Mouse (Mus musculus) testis, adult 2 months (tissue): ENCODE measurements around the gene Rab40c.

Source experiments
- CTCF ChIP-seq: fragments of 200-500 bp; IDR thresholded peaks from 2 replicates; pipeline ENCODE4 v1.5.1; 2012; ENCODE audit warnings: low read depth, mild to moderate bottlenecking, inconsistent platforms, low read length, moderate library complexity; ENCODE audit not compliant: control insufficient read depth, insufficient read depth, insufficient replicate concordance
- POLR2A ChIP-seq: fragments of 200-500 bp; IDR thresholded peaks from 2 replicates; pipeline ENCODE4 v1.6.1; 2012; ENCODE audit warnings: low read depth, mild to moderate bottlenecking, inconsistent platforms, low read length, moderate library complexity; ENCODE audit not compliant: control insufficient read depth

GRCm38 (mm10) chr17:25836397-25837075, 83.0 kb downstream of the Rab40c start:
- TF ChIP-seq CTCF (no peak), POLR2A (no peak)
